Comparison of ENCODE assay signal across 20 mouse cellular contexts in the genomic region with DNA sequence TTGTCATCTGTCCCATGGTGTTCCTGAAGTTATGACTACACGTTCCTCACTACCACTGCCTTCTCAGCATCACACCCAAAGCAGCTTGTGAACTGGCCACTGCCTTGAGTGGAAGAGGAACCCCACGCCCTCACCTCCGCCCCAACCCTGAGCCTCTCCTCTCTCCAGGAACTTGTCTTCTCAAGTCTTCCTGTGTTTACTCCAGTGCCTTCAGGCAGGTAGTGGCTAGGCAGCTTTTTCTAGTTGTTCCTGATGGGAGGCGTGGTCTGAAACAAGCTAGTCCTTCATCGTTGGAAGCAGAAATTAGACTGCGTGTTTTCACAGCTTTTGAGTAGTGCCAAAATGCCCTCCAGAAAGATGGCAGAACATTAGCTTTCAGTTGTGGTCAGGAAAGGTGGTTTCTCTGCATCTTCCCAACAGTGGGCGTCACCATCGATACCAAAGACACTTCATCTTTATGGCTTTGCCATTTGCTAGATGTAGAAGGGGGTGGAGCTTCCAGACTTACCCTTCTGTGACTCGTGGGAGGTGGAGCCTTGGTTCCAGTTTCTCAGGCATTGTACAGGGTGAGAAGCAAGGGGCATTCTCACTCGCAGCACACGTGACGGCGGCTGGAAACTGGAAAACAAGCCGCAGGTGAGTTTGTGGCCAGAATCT.
A peak's percentile ranks its signal among the peaks of the same experiment; 100 is the strongest.
DNase-seq lines count a peak whose midpoint lies in the region; ATAC-seq and TF ChIP-seq lines count a peak whose summit lies in the region.
"Had no signal": no experiment of that assay in that cellular context is flagged by ENCODE, and none has a peak within 500 bp of the region (broad histone marks: within the 10 kb centered on the region; RNA-seq: fewer than 3 reads in every experiment).

No protein-coding gene starts in this region.

- no peak overlapping the region for H3K27ac ChIP-seq in heart, embryonic 12.5 days (ENCODE audit: poor library complexity, severe bottlenecking)
- H3K27ac ChIP-seq: gastrocnemius, adult 2 months; heart, embryonic 10.5 days; hindbrain, embryonic 10.5 days; intestine, embryonic 15.5 days; liver, embryonic 12.5 days had no signal

- H3K4me2 ChIP-seq in heart, embryonic 12.5 days: no peak overlapping the region
- H3K4me2 ChIP-seq: intestine, embryonic 15.5 days; liver, embryonic 12.5 days had no signal

- no peak for TF ChIP-seq CTCF in E14TG2a.4 (conservative IDR thresholded peaks at IDR 0.05; ENCODE audit: low read length)

- H3K27me3 ChIP-seq in heart, embryonic 12.5 days (replicated peaks): peaks cover 13% of the 10 kb centered on the region
- H3K27me3 ChIP-seq in E14TG2a.4 (ENCODE audit: insufficient read depth, low read length): no peaks in the 10 kb centered on the region
- H3K27me3 ChIP-seq: intestine, embryonic 15.5 days; liver, embryonic 12.5 days had no signal

- H3K9me3 ChIP-seq in heart, embryonic 12.5 days (replicated peaks): no peaks in the 10 kb centered on the region
- peaks cover 17% of the 10 kb centered on the region for H3K9me3 ChIP-seq in E14TG2a.4 (ENCODE audit: low read length)
- H3K9me3 ChIP-seq: heart, embryonic 10.5 days; hindbrain, embryonic 10.5 days; intestine, embryonic 15.5 days; liver, embryonic 12.5 days had no signal

- WGBS in heart, embryonic 12.5 days: 75% methylated on average over 14 of the region's 14 CpGs

- no peaks in the 10 kb centered on the region for H3K36me3 ChIP-seq in heart, embryonic 12.5 days
- H3K36me3 ChIP-seq in E14TG2a.4 (ENCODE audit: insufficient read depth, low read length): no peaks in the 10 kb centered on the region
- H3K36me3 ChIP-seq: heart, embryonic 10.5 days; hindbrain, embryonic 10.5 days; intestine, embryonic 15.5 days; liver, embryonic 12.5 days had no signal

- DNase-seq in heart, adult 11 months: peak; percentile 70
- peak; percentile 78 for DNase-seq in gonadal fat pad, adult 2 months (ENCODE audit: low read depth)
- peak; percentile 49 for DNase-seq in lung, postnatal 25 days (ENCODE audit: low spot score)
- no peak for DNase-seq in adrenal gland, postnatal 36 days
- DNase-seq in left cerebral cortex, adult 9 months (ENCODE audit: low spot score in 2 of 2): no peak
- no peak for DNase-seq in frontal cortex, adult 2 months (ENCODE audit: extremely low spot score in 1 of 2, low spot score in 1 of 2)
- DNase-seq: adrenal gland, postnatal 14 days; B cell, adult 2 months; gastrocnemius, adult 2 months; kidney, postnatal 36 days; layer of hippocampus, postnatal 36 days; right cerebral cortex, postnatal 14 days; thymus, postnatal 36 days had no signal

- no peak overlapping the region for H3K9ac ChIP-seq in heart, embryonic 12.5 days
- H3K9ac ChIP-seq: intestine, embryonic 15.5 days; liver, embryonic 12.5 days had no signal

- H3K4me1 ChIP-seq in heart, embryonic 12.5 days (replicated peaks): no peaks in the 10 kb centered on the region
- H3K4me1 ChIP-seq in E14TG2a.4 (replicated peaks; ENCODE audit: low read depth, low read length): peaks cover 13% of the 10 kb centered on the region
- H3K4me1 ChIP-seq: heart, embryonic 10.5 days; intestine, embryonic 15.5 days; liver, embryonic 12.5 days had no signal

- no peak overlapping the region for H3K4me3 ChIP-seq in heart, embryonic 12.5 days
- peak overlapping the region; percentile 41; the same call in 1 of the 2 replicates for H3K4me3 ChIP-seq in E14TG2a.4 (replicated peaks; ENCODE audit: low read length)
- H3K4me3 ChIP-seq: gastrocnemius, adult 2 months; heart, embryonic 10.5 days; hindbrain, embryonic 10.5 days; intestine, embryonic 15.5 days; liver, embryonic 12.5 days; myocyte had no signal

- no peak for ATAC-seq in heart, embryonic 12.5 days (ENCODE audit: insufficient number of reproducible peaks, low FRiP score)
- ATAC-seq: intestine, embryonic 15.5 days; liver, embryonic 12.5 days had no signal

Comparison
In these comparisons a context has a peak if more than half of its experiments do, and no peak if none do; other contexts are left out.
1. DNase-seq: peak in heart, adult 11 months (single experiment), gonadal fat pad, adult 2 months (single experiment) and lung, postnatal 25 days (single experiment); none in adrenal gland, postnatal 36 days (0 of 2), left cerebral cortex, adult 9 months (0 of 2) and frontal cortex, adult 2 months (0 of 2).